Mouse (Mus musculus) neutrophil, adult 59 days (primary cell): ENCODE results near the gene Grm5. TPM values are rescaled to one million over a fixed set of nuclear protein-coding genes. Genes with fewer than 3 reads are reported as not detected.

Experiments used
- total RNA-seq, 2 experiments: library from RNA; stranded (reverse); gene quantifications; 1 replicate in 1 of 2; 2 replicates in 1 of 2; pipeline ENCODE4 v1.2.4; 2023

The Grm5 gene
- total RNA-seq: not detected

GRCm38 (mm10) chr7:87583868-87584267 is at the start of gene Grm5:
TSS of gene Grm5 (plus strand) at chr7:87584168.

Other genes with a start within 250 kb of the Grm5 start
- not detected for gene Tyr, start 90.7 kb upstream of the Grm5 start, total RNA-seq